Mouse (Mus musculus) liver, embryonic 14.5 days (tissue): ENCODE results near the gene Arnt2.

Experiments used
- CTCF ChIP-seq: IDR thresholded peaks from 2 replicates; pipeline ENCODE4 v1.5.1; 2016; ENCODE audit warnings: antibody characterized with exemption, low read depth, control low read depth
- EP300 ChIP-seq: IDR thresholded peaks from 2 replicates; pipeline ENCODE4 v1.6.1; 2016; ENCODE audit warnings: antibody characterized with exemption, low read depth

- no peak for TF ChIP-seq CTCF
- no peak for TF ChIP-seq EP300
Measured at GRCm38 (mm10) chr7:84403371-84403770, 6.6 kb downstream of the Arnt2 start.
